Mouse (Mus musculus): ENCODE data around the gene Pex3. TPM values are rescaled to one million over a fixed set of nuclear protein-coding genes. Genes with fewer than 3 reads are reported as not detected.

Pex3 gene
- polyA plus RNA-seq, 1 experiment: 6.3 TPM

Other genes starting within 250 kb of the Pex3 start
- 3.7 and 5.8 TPM in 2 replicates for gene Phactr2, start 78.7 kb downstream of the Pex3 start, polyA plus RNA-seq (2012; rRNA removed)
- gene Fuca2, start 53.6 kb downstream of the Pex3 start, polyA plus RNA-seq (2012; rRNA removed): 28.8 and 42.2 TPM in 2 replicates
- 3.1 and 3.8 TPM in 2 replicates for gene Adat2, start 248 bp downstream of the Pex3 start, polyA plus RNA-seq (2012; rRNA removed)